Mouse (Mus musculus): Measurements from ENCODE around the gene Lrrtm1. TPM values are rescaled to one million over a fixed set of nuclear protein-coding genes. Genes with fewer than 3 reads are reported as not detected.

Lrrtm1 gene
- 59.6 and 67.3 TPM in 2 replicates for polyA plus RNA-seq (2015; fragmentation: Nextera tagmentation; extraction: Ambion mirVana)

GRCm38 (mm10) chr6:77242601-77243406 lies at the start of gene Lrrtm1:
TSS of gene Lrrtm1 (plus strand) at chr6:77242689.

Measured in neural tube, postnatal 0 days (tissue).